Mouse (Mus musculus): Measurements from ENCODE around the gene Gm5591. TPM values are rescaled to one million over a fixed set of nuclear protein-coding genes. Genes with fewer than 3 reads are reported as not detected.
"Not testable (repeated sequence)": the region's sequence is repeated elsewhere in the genome, so short reads cannot be mapped to it uniquely, and the experiment has no call there.

Gm5591 gene
- polyA plus RNA-seq (2012; rRNA removed) = not detected in 2 replicates

DNA sequence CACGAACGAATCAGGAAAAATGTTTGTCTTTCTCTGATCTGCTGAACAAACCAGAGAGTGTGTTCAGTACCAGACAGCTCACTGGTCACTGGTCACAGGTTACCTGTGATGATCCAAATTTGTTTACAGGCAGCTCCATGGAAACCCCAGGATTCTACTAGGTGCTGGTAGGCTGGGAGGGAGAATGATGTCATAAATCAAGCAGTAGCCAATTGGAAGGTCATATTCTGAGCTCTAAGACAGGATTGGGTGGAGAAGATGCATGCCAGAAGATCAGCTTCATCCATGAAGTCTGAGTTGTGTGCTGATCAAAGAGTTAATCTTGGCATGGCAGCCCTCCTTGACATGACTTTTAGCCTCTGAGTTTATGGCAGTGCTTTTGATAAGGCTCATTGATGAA lies at the start of gene Gm5591:
Gm5591 (minus strand) TSS at position 101 of the 400 bp plus-strand sequence.
- not testable (repeated sequence) for H3K4me3 ChIP-seq (replicated peaks; ENCODE audit: extremely low read depth, low read depth, low read length); H3K4me1 ChIP-seq (ENCODE audit: control insufficient read depth, insufficient read depth, low read length); DNase-seq
- WGBS = 62% methylated on average over 2 of the region's 2 CpGs

GRCm38 (mm10) chr7:38488468-38488867 lies 39.5 kb downstream of the Gm5591 start:
- DNase-seq; H3K4me1 ChIP-seq (ENCODE audit: control insufficient read depth, insufficient read depth, low read length); H3K4me3 ChIP-seq (replicated peaks; ENCODE audit: extremely low read depth, low read depth, low read length): not testable (repeated sequence)
- 68% methylated on average over 1 of the region's 1 CpGs for WGBS

Measured in lung, adult 2 months (tissue).